Mouse (Mus musculus) CH12.LX (cell line): ENCODE results near the gene Rptor.

Experiments
- BHLHE40 ChIP-seq: IDR thresholded peaks from 2 replicates; pipeline ENCODE4 v1.6.1; 2011; ENCODE audit warnings: mild to moderate bottlenecking, low read depth, low read length, improper control_type of control experiment
- ETS1 ChIP-seq: conservative IDR thresholded peaks from 2 replicates; pipeline ENCODE4 v1.6.1; 2012; ENCODE audit warnings: low read depth, mild to moderate bottlenecking, inconsistent platforms, low read length, improper control_type of control experiment, moderate library complexity

GRCm38 (mm10) chr11:119920668-119921067 is 318.0 kb downstream of the Rptor start:
- TF ChIP-seq ETS1 = no peak
- TF ChIP-seq BHLHE40 = no peak
